Mouse (Mus musculus): ENCODE results near the gene Ccdc102a.
A peak's percentile ranks its signal among the peaks of the same experiment; 100 is the strongest.
"Not testable (repeated sequence)": the region's sequence is repeated elsewhere in the genome, so short reads cannot be mapped to it uniquely, and the experiment has no call there.

Gene Ccdc102a

GRCm38 (mm10) chr8:94872576-94872975, 45.3 kb downstream of the Ccdc102a start:
- no peak for DNase-seq

DNA sequence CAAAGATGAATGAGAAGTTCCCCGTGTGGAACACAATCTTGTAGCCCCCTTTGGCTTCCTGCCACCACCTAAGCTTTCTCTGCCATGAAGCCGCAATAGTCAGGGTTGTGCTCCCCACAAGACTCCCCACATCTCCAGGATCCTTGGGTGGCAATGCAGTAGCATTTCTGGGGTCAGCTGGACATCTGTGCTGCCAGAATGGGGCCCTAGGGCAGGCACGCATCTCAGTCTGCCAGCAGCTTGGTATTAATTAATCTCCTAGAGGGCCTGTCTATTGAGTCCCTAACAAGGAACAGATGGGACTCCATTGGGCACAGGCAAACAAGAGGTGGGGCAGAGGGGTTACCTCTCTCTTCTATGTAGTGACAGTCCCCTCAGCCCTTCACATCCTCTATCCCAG, 45.7 kb downstream of the Ccdc102a start:
- no peak for DNase-seq

DNA sequence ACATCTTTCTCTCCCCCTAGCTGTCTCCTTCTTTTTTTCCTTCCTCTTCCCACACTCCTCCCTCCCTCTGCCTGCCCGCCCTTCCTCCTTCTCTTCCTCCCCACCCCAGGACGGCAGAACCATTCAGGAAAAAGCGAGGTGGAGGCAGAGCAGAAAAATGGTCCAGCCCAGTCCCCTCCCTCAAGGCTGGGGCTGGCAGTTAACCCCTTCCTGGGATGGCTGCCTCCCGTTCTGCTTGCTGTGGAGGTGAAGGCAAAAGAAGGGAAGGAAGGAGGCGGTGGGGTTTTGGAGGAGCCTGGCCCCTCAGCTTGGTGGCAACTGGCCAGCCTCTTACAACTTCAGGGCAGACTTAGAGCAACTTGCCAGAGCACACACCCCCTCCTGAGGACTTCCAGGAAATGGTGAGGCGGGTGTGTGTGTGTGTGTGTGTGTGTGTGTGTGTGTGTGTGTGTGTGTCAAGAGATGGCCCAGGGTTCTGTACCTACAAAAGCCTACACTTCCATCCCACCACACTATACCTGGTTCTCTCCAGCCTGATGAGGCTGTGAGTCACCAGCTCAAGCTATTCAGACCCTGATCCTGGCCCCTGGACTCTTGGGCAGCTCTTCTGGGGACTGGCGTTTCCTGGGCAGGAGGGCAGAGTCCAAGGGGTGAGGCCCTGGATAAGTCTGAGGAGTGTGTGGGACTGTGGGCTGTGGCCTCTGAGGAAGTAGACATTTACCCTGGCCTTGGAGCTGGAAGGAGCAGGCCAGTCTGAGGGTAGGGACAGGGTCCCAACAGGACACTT, 46.6 kb downstream of the Ccdc102a start:
- DNase-seq, result peak; percentile 85

GRCm38 (mm10) chr8:94870474-94871107, 47.3 kb downstream of the Ccdc102a start:
- DNase-seq, result peak; percentile 45

- DNase-seq, result no peak
Observed at GRCm38 (mm10) chr8:94870003-94870402, 47.9 kb downstream of the Ccdc102a start.

- no peak for DNase-seq
Observed at GRCm38 (mm10) chr8:94869146-94869545, 48.8 kb downstream of the Ccdc102a start.

DNA sequence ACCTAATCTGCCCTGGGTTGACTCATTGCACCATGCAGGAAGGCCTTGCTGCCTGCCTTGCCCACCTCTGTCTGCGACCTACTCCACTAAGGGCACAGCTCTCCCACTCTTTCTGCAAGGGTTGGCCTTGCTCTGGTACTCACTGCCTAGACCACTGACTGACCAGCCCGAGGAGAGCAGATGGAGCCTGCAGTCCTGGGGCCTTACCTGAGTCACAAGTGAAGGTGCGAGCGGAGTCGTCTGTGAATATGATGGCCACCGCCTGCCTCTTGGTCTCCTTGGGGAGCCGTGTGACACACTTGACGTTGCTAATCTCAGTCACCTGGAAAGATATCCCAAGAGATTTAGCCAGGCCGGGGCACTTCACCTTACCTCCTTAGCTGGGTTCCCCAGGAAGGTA, 51.0 kb downstream of the Ccdc102a start:
- DNase-seq, result no peak

DNA sequence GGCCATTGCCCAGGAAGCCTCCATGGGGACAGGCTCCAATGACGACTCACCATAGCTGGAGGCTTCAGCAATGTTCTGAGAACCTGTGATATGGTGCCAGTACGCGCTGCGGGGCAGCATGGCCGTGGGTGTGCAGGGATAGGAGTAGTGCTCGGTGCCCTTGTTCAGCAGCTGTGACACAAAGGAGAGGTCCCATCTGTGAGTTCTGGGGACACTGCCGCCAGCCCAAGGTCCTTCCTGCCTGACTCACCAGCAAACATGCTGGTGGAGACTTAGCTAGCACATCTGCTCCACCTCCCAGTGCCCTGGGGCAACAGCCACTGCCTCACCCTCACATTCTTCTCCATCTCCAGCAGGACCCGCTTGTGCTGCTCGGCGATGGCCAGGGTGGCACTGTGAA, 52.6 kb downstream of the Ccdc102a start:
- no peak for DNase-seq

GRCm38 (mm10) chr8:94863897-94864673, 53.8 kb downstream of the Ccdc102a start:
- no peak for DNase-seq

- DNase-seq, result peak; percentile 50
Observed at GRCm38 (mm10) chr8:94862487-94863220, 55.2 kb downstream of the Ccdc102a start.

- peak; percentile 83 for DNase-seq
Observed at GRCm38 (mm10) chr8:94861352-94861910, 56.5 kb downstream of the Ccdc102a start.

GRCm38 (mm10) chr8:94857346-94858173, 60.3 kb downstream of the Ccdc102a start, which contains the start of gene Polr2c:
Gene Polr2c, plus strand, starts transcription at chr8:94857450.
- peak; percentile 93 for DNase-seq

DNA sequence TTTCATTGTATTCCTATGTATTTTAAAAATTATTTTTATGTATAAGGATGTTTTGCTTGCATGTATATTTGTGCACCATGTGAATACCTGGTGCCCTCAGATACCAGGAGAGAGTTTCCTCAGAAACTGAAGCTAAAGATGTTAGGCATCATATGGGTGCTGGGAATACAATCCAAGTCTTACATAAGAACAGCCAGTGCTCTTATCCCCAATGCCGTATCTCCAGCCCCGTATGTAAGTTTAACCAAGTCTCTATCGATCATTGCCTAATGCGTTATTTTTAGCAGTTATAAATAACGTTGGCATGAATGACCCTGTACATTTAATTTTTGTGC, 60.9 kb downstream of the Ccdc102a start:
- DNase-seq, result no peak

DNA sequence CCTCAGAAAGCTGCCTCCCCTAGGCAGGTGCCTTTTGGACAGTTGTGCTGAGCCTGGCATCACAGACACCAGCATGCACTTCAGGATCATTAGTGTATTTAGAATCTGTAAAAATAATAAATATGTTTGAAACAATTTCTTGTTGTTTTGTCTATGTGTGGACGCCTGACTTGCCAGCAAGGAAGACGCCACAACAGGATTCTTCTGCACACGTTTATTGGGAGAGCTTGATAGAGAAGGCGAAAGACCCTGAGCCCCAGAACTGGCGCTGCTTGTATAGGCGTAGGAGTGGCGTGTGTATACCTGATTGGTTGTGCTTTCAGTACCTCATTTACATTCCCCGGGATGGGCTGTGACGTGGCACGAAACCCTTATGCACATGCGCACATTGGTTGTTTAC, 63.1 kb downstream of the Ccdc102a start:
- not testable (repeated sequence) for DNase-seq

Data from lung, postnatal 10 days (tissue).